Mouse (Mus musculus) embryonic fibroblast, embryonic 13.5 days (primary cell): ENCODE measurements around the gene BC024978. TPM values are rescaled to one million over a fixed set of nuclear protein-coding genes. Genes with fewer than 3 reads are reported as not detected.
A peak's percentile ranks its signal among the peaks of the same experiment; 100 is the strongest.

Experiments used
- H3K27ac ChIP-seq: 2 replicates; pipeline ENCODE4 v1.5.1; 2012; ENCODE audit warnings: low read length, control low read depth, inconsistent platforms; ENCODE audit not compliant: insufficient read depth
- H3K4me1 ChIP-seq: 2 replicates; pipeline ENCODE4 v1.6.1; 2011; ENCODE audit warnings: low read length; ENCODE audit not compliant: control insufficient read depth, insufficient read depth
- H3K4me3 ChIP-seq: 2 replicates; pipeline ENCODE4 v1.5.1; 2011; ENCODE audit warnings: mild to moderate bottlenecking, control low read depth, low read length; ENCODE audit not compliant: insufficient read depth
- CTCF ChIP-seq: IDR thresholded peaks from 2 replicates; pipeline ENCODE4 v1.5.1; 2011; ENCODE audit warnings: mild to moderate bottlenecking, control low read depth, low read length, moderate library complexity, borderline replicate concordance; ENCODE audit not compliant: insufficient read depth
- POLR2A ChIP-seq: IDR thresholded peaks from 2 replicates; pipeline ENCODE4 v1.6.1; 2011; ENCODE audit warnings: low read depth, mild to moderate bottlenecking, control low read depth, low read length, moderate library complexity
- polyA plus RNA-seq: library from polyadenylated mRNA; stranded (reverse); fragments of >200 nt; gene quantifications from 2 replicates; pipeline ENCODE4 v1.2.4, GENCODE M21; 2011; ENCODE audit warnings: low read depth; ENCODE audit not compliant: missing spikeins, insufficient read length

Gene BC024978
- polyA plus RNA-seq, 1 experiment: 7.3 TPM

DNA sequence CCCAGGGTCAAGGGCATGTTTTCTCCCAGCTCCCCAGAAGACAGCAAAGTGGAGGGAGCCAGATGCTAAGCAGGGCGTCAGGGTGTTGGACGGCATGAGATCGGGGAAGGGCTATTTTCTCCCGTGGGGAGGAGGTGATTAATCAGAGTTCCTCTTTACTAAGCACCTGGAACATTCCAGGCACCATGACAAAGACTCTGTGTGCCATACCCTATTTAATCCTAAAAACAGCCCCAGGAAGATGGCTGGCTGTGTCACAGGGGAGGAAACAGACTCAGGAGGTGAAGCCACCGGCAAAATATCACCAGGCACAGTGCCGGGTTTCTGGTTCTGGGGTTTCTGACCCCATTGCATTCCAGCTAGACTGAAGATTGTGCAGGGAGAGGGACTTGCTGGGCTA, 26.4 kb downstream of the BC024978 start:
- Histone ChIP-seq H3K4me1 (peaks cover 15% of the 10 kb centered on the region; the same call in 1 of the 2 replicates), H3K27ac (no peak overlapping the region), H3K4me3 (no peak overlapping the region)
- TF ChIP-seq CTCF: no peak
- TF ChIP-seq POLR2A: no peak

- H3K4me1 ChIP-seq: peaks cover 16% of the 10 kb centered on the region; the same call in 1 of the 2 replicates
- H3K4me3 ChIP-seq: no peak overlapping the region
- TF ChIP-seq CTCF: no peak
- no peak for TF ChIP-seq POLR2A
- no peak overlapping the region for H3K27ac ChIP-seq
Measured at GRCm38 (mm10) chr7:27222538-27222937, 27.0 kb downstream of the BC024978 start.

GRCm38 (mm10) chr7:27224877-27225575, 29.4 kb downstream of the BC024978 start:
- H3K27ac ChIP-seq: no peak overlapping the region
- H3K4me1 ChIP-seq: peaks cover 16% of the 10 kb centered on the region; the same call in 1 of the 2 replicates
- no peak for TF ChIP-seq POLR2A
- TF ChIP-seq CTCF: no peak
- no peak overlapping the region for H3K4me3 ChIP-seq

DNA sequence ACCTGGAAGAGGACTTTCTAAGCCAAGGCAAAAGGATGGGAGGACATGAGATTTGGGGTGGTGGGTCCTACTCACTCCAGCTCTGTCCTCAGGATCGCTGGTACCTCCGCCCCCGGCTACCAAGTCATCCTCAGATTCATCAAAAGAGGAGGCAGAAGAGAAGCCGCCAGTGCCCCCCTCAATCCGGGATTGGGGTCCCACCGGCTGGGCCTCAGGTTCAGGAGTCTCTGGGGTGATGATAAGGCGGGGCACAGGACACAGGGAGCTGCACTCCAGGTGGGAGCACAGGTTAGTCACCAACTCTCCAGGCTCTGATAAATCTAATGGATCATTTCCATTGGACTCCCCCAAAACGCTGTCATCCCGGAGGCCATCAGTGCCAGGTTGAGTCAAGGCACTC, 31.7 kb downstream of the BC024978 start:
- Histone ChIP-seq H3K4me3 (peak overlapping the region; percentile 64), H3K4me1 (peaks cover 16% of the 10 kb centered on the region; the same call in 1 of the 2 replicates), H3K27ac (no peak overlapping the region)
- TF ChIP-seq POLR2A (no peak), CTCF (no peak)

DNA sequence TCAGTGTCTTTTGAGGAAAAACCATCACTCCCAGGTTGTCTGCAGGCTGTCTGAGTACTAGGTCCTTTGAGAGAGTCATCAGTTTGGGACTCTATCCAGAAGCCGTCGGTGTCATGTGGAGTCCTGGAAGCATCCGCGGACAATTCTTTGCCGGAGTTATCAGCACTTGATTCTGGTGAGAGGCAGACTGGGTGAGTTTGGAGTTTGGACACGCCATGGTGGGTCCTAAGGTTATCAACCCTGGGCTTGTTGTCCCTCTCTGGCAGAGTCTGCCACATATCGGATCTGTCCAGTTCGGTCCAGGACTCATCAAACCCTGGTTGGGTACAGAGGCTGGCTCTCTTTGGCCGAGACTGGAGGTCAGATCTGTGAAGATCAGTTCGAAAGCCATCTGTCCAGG, 32.1 kb downstream of the BC024978 start:
- peak overlapping the region; percentile 64 for H3K4me3 ChIP-seq
- H3K27ac ChIP-seq: peak overlapping the region; percentile 47
- H3K4me1 ChIP-seq: peaks cover 18% of the 10 kb centered on the region
- TF ChIP-seq CTCF: no peak
- TF ChIP-seq POLR2A: no peak

DNA sequence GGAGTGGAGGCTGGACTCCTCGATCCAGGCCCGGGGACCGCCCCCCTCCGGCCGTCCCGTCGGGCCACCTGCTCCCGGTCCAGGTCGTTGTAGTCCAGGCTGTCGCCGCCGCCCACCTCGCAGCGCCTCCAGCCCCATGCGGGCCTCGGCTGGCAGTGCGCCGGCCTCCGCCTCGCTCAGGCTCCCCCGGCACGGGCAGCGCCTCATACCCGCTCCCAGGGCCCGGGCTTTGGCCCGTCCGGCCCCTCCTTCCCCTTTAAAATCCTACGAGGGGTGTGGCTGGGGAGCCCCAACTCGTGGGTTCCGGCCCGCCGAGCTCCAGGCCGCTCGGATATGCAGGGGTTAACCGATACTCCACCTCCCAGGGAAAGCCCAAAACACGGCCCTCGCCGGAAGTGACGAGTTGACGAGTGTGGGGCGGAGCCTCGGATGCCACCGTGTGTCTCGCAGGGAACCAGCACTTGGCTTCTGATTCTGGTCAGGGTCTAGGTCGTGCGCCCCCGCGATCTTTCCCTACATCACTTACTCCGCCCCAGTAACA, 32.8 kb downstream of the BC024978 start, which contains the start of gene Itpkc:
Gene Itpkc, minus strand, starts transcription at position 381 of the 541 bp plus-strand sequence.
- peak within 1 kb of the TSS; percentile 84 for H3K27ac ChIP-seq
- TF ChIP-seq POLR2A: peak; percentile 98
- no peak for TF ChIP-seq CTCF
- peaks cover 18% of the 10 kb centered on the region for H3K4me1 ChIP-seq
- H3K4me3 ChIP-seq: peak within 1 kb of the TSS; percentile 64

DNA sequence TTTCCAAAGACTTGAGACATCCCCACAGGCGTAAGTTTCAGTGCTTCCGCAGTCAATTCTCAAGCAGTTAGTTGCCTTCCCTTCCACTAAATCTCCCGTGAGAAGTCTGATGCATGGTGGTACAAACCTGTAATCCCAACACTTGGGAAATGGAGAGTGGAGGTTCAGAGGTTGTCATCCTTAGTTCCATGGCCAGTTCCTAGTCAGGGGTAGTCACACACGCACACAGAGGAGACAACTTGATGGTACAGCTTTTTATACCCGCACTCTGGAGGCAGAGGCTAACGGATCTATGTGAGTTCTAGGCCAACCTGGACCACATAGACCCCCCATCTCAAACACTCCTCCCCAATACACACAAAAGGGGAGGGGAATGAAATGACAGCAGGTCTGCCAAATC, 33.3 kb downstream of the BC024978 start:
- peaks cover 20% of the 10 kb centered on the region for H3K4me1 ChIP-seq
- TF ChIP-seq CTCF (no peak), POLR2A (no peak)
- peak overlapping the region; percentile 84 for H3K27ac ChIP-seq
- peak overlapping the region; percentile 64 for H3K4me3 ChIP-seq

GRCm38 (mm10) chr7:27230781-27231180, 35.2 kb downstream of the BC024978 start:
- H3K4me1 ChIP-seq: peaks cover 12% of the 10 kb centered on the region
- no peak for TF ChIP-seq POLR2A
- peak overlapping the region; percentile 97 for H3K27ac ChIP-seq
- no peak overlapping the region for H3K4me3 ChIP-seq

GRCm38 (mm10) chr7:27231693-27232331, 36.2 kb downstream of the BC024978 start:
- TF ChIP-seq POLR2A (peak; percentile 54), CTCF (no peak)
- H3K4me3 ChIP-seq: no peak overlapping the region
- peaks cover 8% of the 10 kb centered on the region for H3K4me1 ChIP-seq
- H3K27ac ChIP-seq: peak overlapping the region; percentile 97
